In genomic region chr7:126481699-126482098, GRCm38 (mm10) we compare ENCODE assay signal across 8 mouse cellular contexts. TPM values are rescaled to one million over a fixed set of nuclear protein-coding genes. Genes with fewer than 3 reads are reported as not detected.
DNase-seq lines count a peak whose midpoint lies in the region; ATAC-seq lines count a peak whose summit lies in the region.

No protein-coding gene starts in this region.

- DNase-seq in forebrain, embryonic 14.5 days (ENCODE audit: low spot score) = peak; percentile 60
- DNase-seq in forebrain, embryonic 11.5 days (ENCODE audit: low spot score) = no peak
- no peak for DNase-seq in midbrain, embryonic 10.5 days (ENCODE audit: low spot score)
- DNase-seq in splenic B cell, adult 2 months (ENCODE audit: low read depth, low spot score) = peak; percentile 51
- no peak for DNase-seq in layer of hippocampus, postnatal 10 days (ENCODE audit: low spot score in 2 of 2)
- no peak for DNase-seq in heart, adult 11 months

- H3K4me2 ChIP-seq in forebrain, embryonic 14.5 days (ENCODE audit: low read length) = no peak overlapping the region
- H3K4me2 ChIP-seq in forebrain, embryonic 11.5 days (ENCODE audit: low read depth, low read length, severe bottlenecking) = no peak overlapping the region
- no peak overlapping the region for H3K4me2 ChIP-seq in midbrain, embryonic 13.5 days (replicated peaks)

- WGBS in forebrain, embryonic 14.5 days = 22% methylated on average over 5 of the region's 5 CpGs
- 24% methylated on average over 5 of the region's 5 CpGs for WGBS in forebrain, embryonic 11.5 days
- 23% methylated on average over 5 of the region's 5 CpGs for WGBS in midbrain, embryonic 10.5 days
- WGBS in midbrain, embryonic 13.5 days = 26% methylated on average over 5 of the region's 5 CpGs

- H3K27ac ChIP-seq in forebrain, embryonic 14.5 days (ENCODE audit: low read depth, low read length) = no peak overlapping the region
- no peak overlapping the region for H3K27ac ChIP-seq in forebrain, embryonic 11.5 days (ENCODE audit: low read depth, low read length)
- no peak overlapping the region for H3K27ac ChIP-seq in midbrain, embryonic 10.5 days (replicated peaks)
- H3K27ac ChIP-seq in midbrain, embryonic 13.5 days = no peak overlapping the region

- H3K36me3 ChIP-seq in forebrain, embryonic 14.5 days (ENCODE audit: control insufficient read depth, insufficient read depth, low read length) = no peaks in the 10 kb centered on the region
- no peaks in the 10 kb centered on the region for H3K36me3 ChIP-seq in forebrain, embryonic 11.5 days (ENCODE audit: control insufficient read depth, insufficient read depth, low read length)
- H3K36me3 ChIP-seq in midbrain, embryonic 10.5 days = no peaks in the 10 kb centered on the region
- no peaks in the 10 kb centered on the region for H3K36me3 ChIP-seq in midbrain, embryonic 13.5 days
- no peaks in the 10 kb centered on the region for H3K36me3 ChIP-seq in splenic B cell, adult 2 months (ENCODE audit: control insufficient read depth, insufficient read depth, low read length, poor library complexity, severe bottlenecking)

- ATAC-seq in forebrain, embryonic 14.5 days = no peak
- no peak for ATAC-seq in forebrain, embryonic 11.5 days (replicated peaks; ENCODE audit: low FRiP score)
- no peak for ATAC-seq in midbrain, embryonic 13.5 days
- peak; percentile 40; the same call in 1 of the 2 replicates for ATAC-seq in granulocyte monocyte progenitor cell, adult 5-6 weeks (replicated peaks; ENCODE audit: poor library complexity, severe bottlenecking)

- no peak overlapping the region for H3K9ac ChIP-seq in forebrain, embryonic 14.5 days (ENCODE audit: low read length)
- H3K9ac ChIP-seq in forebrain, embryonic 11.5 days (ENCODE audit: low read length) = no peak overlapping the region
- H3K9ac ChIP-seq in midbrain, embryonic 13.5 days (replicated peaks) = no peak overlapping the region

- H3K4me3 ChIP-seq in forebrain, embryonic 14.5 days (ENCODE audit: low read depth, low read length) = no peak overlapping the region
- H3K4me3 ChIP-seq in forebrain, embryonic 11.5 days (ENCODE audit: low read depth, low read length) = no peak overlapping the region
- H3K4me3 ChIP-seq in midbrain, embryonic 10.5 days = peak overlapping the region; percentile 47
- H3K4me3 ChIP-seq in midbrain, embryonic 13.5 days (replicated peaks) = no peak overlapping the region

- peaks cover 2% of the 10 kb centered on the region for H3K4me1 ChIP-seq in forebrain, embryonic 14.5 days (ENCODE audit: control insufficient read depth, insufficient read depth, low read length)
- H3K4me1 ChIP-seq in forebrain, embryonic 11.5 days (replicated peaks; ENCODE audit: control insufficient read depth, insufficient read depth, low read length) = no peaks in the 10 kb centered on the region
- H3K4me1 ChIP-seq in midbrain, embryonic 10.5 days = peaks cover 15% of the 10 kb centered on the region
- peaks cover 6% of the 10 kb centered on the region; the same call in 1 of the 2 replicates for H3K4me1 ChIP-seq in midbrain, embryonic 13.5 days (replicated peaks)

- H3K9me3 ChIP-seq in forebrain, embryonic 14.5 days (replicated peaks; ENCODE audit: control insufficient read depth, low read length) = no peaks in the 10 kb centered on the region
- no peaks in the 10 kb centered on the region; the same call in 1 of the 2 replicates for H3K9me3 ChIP-seq in forebrain, embryonic 11.5 days (ENCODE audit: control insufficient read depth, low read length)
- no peaks in the 10 kb centered on the region for H3K9me3 ChIP-seq in midbrain, embryonic 10.5 days (replicated peaks)
- H3K9me3 ChIP-seq in midbrain, embryonic 13.5 days = peaks cover 5% of the 10 kb centered on the region; the same call in 1 of the 2 replicates

- no peaks in the 10 kb centered on the region for H3K27me3 ChIP-seq in forebrain, embryonic 14.5 days (replicated peaks; ENCODE audit: control insufficient read depth, insufficient read depth, low read length)
- no peaks in the 10 kb centered on the region for H3K27me3 ChIP-seq in forebrain, embryonic 11.5 days (ENCODE audit: control insufficient read depth, insufficient read depth, low read length)
- H3K27me3 ChIP-seq in midbrain, embryonic 10.5 days (ENCODE audit: low read depth, poor library complexity, severe bottlenecking) = no peaks in the 10 kb centered on the region
- no peaks in the 10 kb centered on the region for H3K27me3 ChIP-seq in midbrain, embryonic 13.5 days
- H3K27me3 ChIP-seq in splenic B cell, adult 2 months (ENCODE audit: control insufficient read depth, insufficient read depth, low read length, poor library complexity, severe bottlenecking) = no peaks in the 10 kb centered on the region

RNA-seq across cellular contexts. Expression of gene Tufm, which starts 5.5 kb away (rescaled TPM):
- polyA plus RNA-seq in forebrain, embryonic 14.5 days (2014; fragmentation: Nextera tagmentation; extraction: Ambion mirVana) = 135 and 147 TPM in 2 replicates
- polyA plus RNA-seq in forebrain, embryonic 11.5 days (2014; fragmentation: Nextera tagmentation; extraction: Ambion mirVana) = 138 and 160 TPM in 2 replicates
- polyA plus RNA-seq in midbrain, embryonic 10.5 days (2016; fragmentation: Nextera tagmentation; extraction: Ambion mirVana) = 161 and 178 TPM in 2 replicates
- 117 and 124 TPM in 2 replicates for polyA plus RNA-seq in midbrain, embryonic 13.5 days (2015; fragmentation: Nextera tagmentation; extraction: Ambion mirVana)
- 85.3 and 101 TPM in 2 replicates for total RNA-seq in granulocyte monocyte progenitor cell, adult 5-6 weeks (2014; fragmentation: Nextera tagmentation)
- 75.5 and 86.7 TPM in 2 replicates for total RNA-seq in granulocyte monocyte progenitor cell, adult 5-6 weeks (2017)
- 100 to 1,000 TPM in 1 of 2 experiments, 10 to 100 TPM in 1; 88.2 to 106 TPM for total RNA-seq in layer of hippocampus, postnatal 10 days (2021)

RNA-seq across cellular contexts. Expression of gene Sh2b1, which starts 6.5 kb away (rescaled TPM):
- polyA plus RNA-seq in forebrain, embryonic 14.5 days (2014; fragmentation: Nextera tagmentation; extraction: Ambion mirVana) = 49.2 and 59.5 TPM in 2 replicates
- polyA plus RNA-seq in forebrain, embryonic 11.5 days (2014; fragmentation: Nextera tagmentation; extraction: Ambion mirVana) = 53.5 and 55.6 TPM in 2 replicates
- polyA plus RNA-seq in midbrain, embryonic 10.5 days (2016; fragmentation: Nextera tagmentation; extraction: Ambion mirVana) = 54.1 and 58.7 TPM in 2 replicates
- polyA plus RNA-seq in midbrain, embryonic 13.5 days (2015; fragmentation: Nextera tagmentation; extraction: Ambion mirVana) = 63.7 and 69.5 TPM in 2 replicates
- 35.9 and 58.3 TPM in 2 replicates for total RNA-seq in granulocyte monocyte progenitor cell, adult 5-6 weeks (2014; fragmentation: Nextera tagmentation)
- 15.6 and 17.3 TPM in 2 replicates for total RNA-seq in granulocyte monocyte progenitor cell, adult 5-6 weeks (2017)
- total RNA-seq in layer of hippocampus, postnatal 10 days (2021) = 10 to 100 TPM; 68.1 to 69.6 TPM

RNA-seq across cellular contexts. Expression of gene Atp2a1, which starts 18.8 kb away (rescaled TPM):
- polyA plus RNA-seq in forebrain, embryonic 14.5 days (2014; fragmentation: Nextera tagmentation; extraction: Ambion mirVana) = 0.12 and 0.24 TPM in 2 replicates
- not detected in 2 replicates for polyA plus RNA-seq in forebrain, embryonic 11.5 days (2014; fragmentation: Nextera tagmentation; extraction: Ambion mirVana)
- 0.16 and 0.28 TPM in 2 replicates for polyA plus RNA-seq in midbrain, embryonic 10.5 days (2016; fragmentation: Nextera tagmentation; extraction: Ambion mirVana)
- 0.32 and 0.49 TPM in 2 replicates for polyA plus RNA-seq in midbrain, embryonic 13.5 days (2015; fragmentation: Nextera tagmentation; extraction: Ambion mirVana)
- 0.62 TPM in 1 of 2 replicates, not detected in the other for total RNA-seq in granulocyte monocyte progenitor cell, adult 5-6 weeks (2014; fragmentation: Nextera tagmentation)
- total RNA-seq in granulocyte monocyte progenitor cell, adult 5-6 weeks (2017) = not detected in 2 replicates
- under 1 TPM; 0.09 to 0.58 TPM for total RNA-seq in layer of hippocampus, postnatal 10 days (2021)

RNA-seq across cellular contexts. Expression of gene Atxn2l, which starts 21.5 kb away (rescaled TPM):
- 36.5 and 46.3 TPM in 2 replicates for polyA plus RNA-seq in forebrain, embryonic 14.5 days (2014; fragmentation: Nextera tagmentation; extraction: Ambion mirVana)
- polyA plus RNA-seq in forebrain, embryonic 11.5 days (2014; fragmentation: Nextera tagmentation; extraction: Ambion mirVana) = 81.4 and 81.8 TPM in 2 replicates
- 44.8 and 50.2 TPM in 2 replicates for polyA plus RNA-seq in midbrain, embryonic 10.5 days (2016; fragmentation: Nextera tagmentation; extraction: Ambion mirVana)
- 65.1 and 76.5 TPM in 2 replicates for polyA plus RNA-seq in midbrain, embryonic 13.5 days (2015; fragmentation: Nextera tagmentation; extraction: Ambion mirVana)
- 102 and 130 TPM in 2 replicates for total RNA-seq in granulocyte monocyte progenitor cell, adult 5-6 weeks (2014; fragmentation: Nextera tagmentation)
- 27.4 and 28.9 TPM in 2 replicates for total RNA-seq in granulocyte monocyte progenitor cell, adult 5-6 weeks (2017)
- 100 to 1,000 TPM; 118 to 123 TPM for total RNA-seq in layer of hippocampus, postnatal 10 days (2021)

RNA-seq across cellular contexts. Expression of gene Rabep2, which starts 53.1 kb away (rescaled TPM):
- 15.6 and 21.4 TPM in 2 replicates for polyA plus RNA-seq in forebrain, embryonic 14.5 days (2014; fragmentation: Nextera tagmentation; extraction: Ambion mirVana)
- 23.4 and 24.8 TPM in 2 replicates for polyA plus RNA-seq in forebrain, embryonic 11.5 days (2014; fragmentation: Nextera tagmentation; extraction: Ambion mirVana)
- 26.6 and 27.0 TPM in 2 replicates for polyA plus RNA-seq in midbrain, embryonic 10.5 days (2016; fragmentation: Nextera tagmentation; extraction: Ambion mirVana)
- 23.7 and 25.9 TPM in 2 replicates for polyA plus RNA-seq in midbrain, embryonic 13.5 days (2015; fragmentation: Nextera tagmentation; extraction: Ambion mirVana)
- total RNA-seq in granulocyte monocyte progenitor cell, adult 5-6 weeks (2014; fragmentation: Nextera tagmentation) = 11.3 and 16.2 TPM in 2 replicates
- 12.3 and 16.9 TPM in 2 replicates for total RNA-seq in granulocyte monocyte progenitor cell, adult 5-6 weeks (2017)
- 10 to 100 TPM; 10.8 to 13.1 TPM for total RNA-seq in layer of hippocampus, postnatal 10 days (2021)

Comparison
In these comparisons a context has a peak if more than half of its experiments do, and no peak if none do; other contexts are left out.
1. DNase-seq: peak in forebrain, embryonic 14.5 days (single experiment) and splenic B cell, adult 2 months (single experiment); none in forebrain, embryonic 11.5 days (single experiment), midbrain, embryonic 10.5 days (single experiment), layer of hippocampus, postnatal 10 days (0 of 2) and heart, adult 11 months (single experiment).